Mouse (Mus musculus) cerebellum, adult (tissue): ENCODE results near the gene Adam10.

Source experiments
- ATAC-seq: cut with Nextera tagmentation; 2 replicates; pipeline ENCODE4 v1.9.2; 2017; ENCODE audit warnings: mild to moderate bottlenecking, moderate library complexity, mixed read lengths; ENCODE audit not compliant: insufficient number of reproducible peaks, low FRiP score, low TSS enrichment

Adam10 gene

DNA sequence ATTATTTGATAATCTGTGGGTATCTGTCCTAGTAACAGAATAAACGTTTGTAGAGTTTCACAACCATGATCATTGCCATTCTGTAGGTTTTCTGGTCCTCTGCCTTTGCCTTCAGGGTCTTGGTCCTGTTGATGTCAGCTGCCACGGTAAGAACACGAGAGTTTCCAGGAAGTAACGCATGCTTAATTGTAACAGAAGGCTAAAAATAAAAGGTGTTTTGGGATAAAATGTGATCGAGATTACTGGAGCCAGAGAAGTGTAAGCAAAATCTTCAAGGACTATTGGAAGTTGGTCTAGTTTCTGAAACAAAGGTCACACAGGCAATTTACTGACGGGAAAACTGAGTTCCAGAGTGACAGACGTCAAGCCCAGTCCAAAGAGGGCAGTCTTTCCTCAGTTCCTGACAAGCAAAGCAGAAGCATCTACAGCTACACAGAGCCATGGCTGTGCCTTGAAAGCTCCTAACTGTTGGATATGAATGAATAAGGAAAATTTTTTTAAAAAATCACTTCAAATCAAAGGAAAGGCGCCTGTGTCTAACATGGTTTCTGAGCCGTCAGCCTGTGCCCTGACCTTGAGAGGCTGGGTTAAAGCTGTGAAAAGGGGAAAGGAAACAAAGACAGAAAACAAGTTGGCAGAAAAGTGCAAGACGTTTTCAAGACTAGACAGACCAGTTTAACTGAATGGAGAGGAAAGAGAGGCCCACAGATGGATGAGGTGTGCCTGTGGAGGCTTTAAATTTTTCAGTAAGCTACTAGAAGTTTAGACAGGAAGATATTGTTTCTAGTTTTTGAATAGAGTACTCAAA lies 6.8 kb upstream of the Adam10 start:
- ATAC-seq = no peak

DNA sequence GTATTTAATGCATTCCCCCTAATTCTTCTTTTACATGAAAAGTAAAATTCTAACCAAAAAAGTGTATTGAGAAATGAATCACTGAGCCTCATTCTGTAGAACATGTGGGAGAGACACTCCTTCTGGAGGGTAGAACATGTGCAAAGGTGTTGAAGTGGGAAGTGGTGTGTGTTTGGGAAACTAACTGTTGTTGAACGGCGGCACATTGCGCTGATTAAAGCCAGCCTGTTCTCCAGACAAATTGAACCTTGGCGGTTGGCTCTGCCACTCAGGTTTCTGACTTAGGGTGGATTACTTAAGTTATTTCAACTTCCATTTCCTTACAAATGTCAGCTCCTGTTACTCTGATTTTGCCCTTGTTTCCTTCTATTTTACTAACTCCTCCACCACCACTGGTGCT lies 5.1 kb upstream of the Adam10 start:
- no peak for ATAC-seq

DNA sequence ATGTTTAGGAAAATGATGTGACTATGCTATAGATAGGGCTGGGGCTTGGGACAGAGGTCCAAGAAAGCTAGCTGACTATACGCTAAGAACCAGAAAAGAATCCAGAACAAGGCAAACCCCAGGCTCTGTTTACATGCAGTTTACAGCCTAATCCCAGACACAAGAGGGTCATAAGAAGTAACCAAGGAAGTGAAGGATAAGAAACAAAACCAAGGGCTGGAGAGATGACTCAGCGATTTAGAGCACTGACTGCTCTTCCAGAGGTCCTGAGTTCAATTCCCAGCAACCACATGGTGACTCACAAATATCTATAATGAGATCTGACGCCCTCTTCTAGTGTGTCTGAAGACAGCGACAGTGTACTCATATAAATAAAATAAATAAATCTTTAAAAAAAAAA lies 3.7 kb upstream of the Adam10 start:
- ATAC-seq = no peak

DNA sequence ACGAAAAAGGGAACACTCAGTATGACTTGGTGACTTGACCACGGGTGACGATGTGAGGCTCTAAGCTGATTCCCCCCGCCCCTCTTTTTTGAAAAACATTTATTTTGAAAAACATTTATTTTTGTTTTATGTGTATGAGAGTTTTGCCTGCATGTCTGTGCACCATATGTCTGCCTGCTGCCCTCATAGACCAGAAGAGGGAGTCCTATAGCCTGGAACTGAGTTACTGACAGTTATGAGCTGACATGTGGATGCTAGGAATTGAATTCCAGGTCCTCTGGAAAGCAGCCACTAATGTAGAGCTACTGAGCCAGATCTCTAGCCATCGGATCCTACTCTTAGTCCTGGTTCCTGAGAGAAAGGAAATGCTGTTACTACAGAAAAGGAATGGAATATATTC lies 2.8 kb upstream of the Adam10 start:
- ATAC-seq = no peak

DNA sequence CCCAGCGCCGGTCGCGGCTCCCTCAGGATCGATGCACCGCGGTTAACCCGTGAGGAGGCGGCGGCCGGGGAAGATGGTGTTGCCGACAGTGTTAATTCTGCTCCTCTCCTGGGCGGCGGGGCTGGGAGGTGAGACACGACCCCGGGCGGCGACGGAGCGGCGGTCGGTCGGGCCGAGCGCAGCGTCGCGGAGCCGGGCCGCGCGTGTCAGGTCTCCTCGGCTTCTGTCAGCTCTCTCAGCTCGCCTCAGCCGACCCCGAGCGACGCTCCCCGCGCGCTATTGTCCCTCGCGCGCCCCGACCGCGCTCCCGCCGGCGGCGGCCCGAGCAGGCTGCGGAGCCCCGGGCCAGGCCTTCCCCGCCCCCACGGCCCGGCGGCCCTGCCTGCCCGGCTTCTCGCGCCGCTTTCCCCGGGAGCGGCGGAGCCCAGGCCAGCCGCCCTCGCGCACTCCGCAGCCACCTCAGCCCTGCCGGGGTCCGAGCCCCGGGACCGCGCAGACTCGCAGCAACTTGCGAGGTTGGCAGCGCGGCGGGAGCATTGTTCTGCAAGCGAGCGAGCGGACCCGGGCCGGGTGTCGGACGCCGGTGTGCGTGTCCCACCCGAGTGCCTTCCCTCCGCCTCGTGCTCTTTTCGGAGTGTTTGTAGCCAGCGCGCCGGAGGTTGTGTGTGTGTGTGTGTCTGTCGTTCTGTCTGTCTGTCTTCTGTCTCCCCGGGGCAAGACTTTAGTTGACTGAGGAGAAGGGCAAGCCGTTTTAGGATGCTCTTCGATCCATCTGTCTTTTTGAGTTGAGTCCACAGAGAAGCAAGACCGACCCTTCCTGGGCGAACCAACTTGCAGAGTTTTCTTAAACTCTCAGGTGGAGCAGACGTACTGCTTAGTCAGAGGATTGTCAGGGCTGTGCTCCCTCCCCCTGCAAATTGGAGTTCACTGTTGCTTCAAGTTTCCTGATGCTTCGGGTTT lies 615 bp downstream of the Adam10 start:
- peak; percentile 43 for ATAC-seq

DNA sequence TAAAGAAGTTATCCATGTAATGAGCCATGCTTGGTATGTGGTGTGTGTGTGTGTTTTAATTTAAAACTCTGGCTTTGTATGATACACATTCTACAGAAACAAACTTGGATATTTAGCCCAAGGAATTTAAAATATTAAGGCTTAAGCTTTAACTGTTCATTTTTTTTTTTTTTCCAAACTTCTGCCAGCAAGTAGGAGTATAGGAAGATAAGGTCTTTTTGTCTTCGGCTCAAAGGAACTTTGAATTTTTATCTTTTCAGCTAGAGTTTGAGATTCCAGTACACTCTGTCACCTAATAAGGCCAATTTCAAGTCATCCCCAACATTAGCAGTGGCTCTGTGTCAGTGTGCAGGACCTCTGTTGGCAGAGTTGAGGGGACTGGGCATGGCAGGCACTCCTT lies 3.4 kb downstream of the Adam10 start:
- no peak for ATAC-seq

DNA sequence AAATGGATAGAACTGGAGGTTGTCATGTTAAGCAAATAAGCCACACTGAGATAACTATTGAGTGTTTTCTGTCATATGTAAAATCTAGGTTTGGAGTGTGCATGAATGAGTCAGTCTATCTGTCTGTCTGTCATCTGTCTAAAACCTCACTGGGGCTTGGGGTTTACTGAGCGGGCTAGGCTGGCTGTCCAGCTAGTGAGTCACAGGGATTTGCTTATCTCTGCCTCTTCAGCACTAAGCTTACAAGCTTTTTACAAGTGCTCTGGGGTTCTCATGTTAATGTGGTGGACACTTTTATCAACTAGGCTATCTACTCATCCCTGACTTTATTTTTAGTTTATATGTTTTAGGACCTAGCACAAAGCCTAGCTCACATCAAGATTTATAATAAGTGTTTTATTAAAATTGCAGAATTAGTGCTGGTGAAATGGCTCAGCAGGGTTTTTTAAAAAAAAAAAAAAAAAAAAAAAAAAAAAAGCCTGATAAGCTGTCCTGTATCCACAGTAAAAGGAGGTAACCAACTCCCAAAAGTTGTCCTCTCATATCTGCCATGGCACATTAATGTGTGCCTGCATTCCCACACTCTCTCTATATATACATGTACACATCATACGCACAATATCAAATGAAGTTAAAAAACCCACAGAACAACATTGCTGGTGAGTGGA lies 9.6 kb downstream of the Adam10 start:
- ATAC-seq = no peak

DNA sequence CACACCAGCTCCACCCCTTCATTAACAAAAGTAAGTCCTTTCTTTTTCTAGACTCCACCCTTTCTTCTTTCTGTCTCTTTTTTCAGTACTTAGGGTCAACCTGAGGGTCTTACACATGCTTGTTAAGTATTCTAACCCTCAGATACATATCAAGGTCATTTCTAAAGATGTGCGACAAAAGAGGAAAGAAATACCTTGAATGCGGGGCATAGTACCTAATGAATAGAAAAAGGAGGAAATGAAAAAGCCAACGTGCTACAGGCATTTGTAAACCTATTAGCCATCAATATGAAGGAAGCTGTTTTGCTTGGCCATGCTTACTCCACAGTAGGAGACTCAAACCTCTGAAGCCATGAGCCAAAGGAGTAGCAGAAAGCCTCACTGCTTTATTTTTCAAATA lies 11.1 kb downstream of the Adam10 start:
- ATAC-seq = no peak

DNA sequence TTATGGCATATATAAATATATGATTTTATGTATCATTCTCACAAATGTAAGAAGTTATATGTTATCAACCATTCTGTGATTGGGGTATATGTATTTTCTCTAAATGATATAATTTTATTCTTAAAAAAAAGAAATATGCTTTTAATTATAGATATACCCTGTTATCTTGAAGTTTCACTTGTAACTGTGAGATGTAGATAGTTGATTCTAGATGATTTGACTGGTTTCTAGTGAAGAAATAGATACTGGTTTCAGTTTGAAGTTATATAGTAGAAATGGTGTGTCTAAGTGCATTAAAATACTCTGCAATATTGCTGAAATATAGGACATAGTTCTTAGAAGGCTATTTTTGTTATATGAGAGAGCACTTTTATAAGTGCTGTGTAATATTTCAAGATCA lies 11.8 kb downstream of the Adam10 start:
- no peak for ATAC-seq

DNA sequence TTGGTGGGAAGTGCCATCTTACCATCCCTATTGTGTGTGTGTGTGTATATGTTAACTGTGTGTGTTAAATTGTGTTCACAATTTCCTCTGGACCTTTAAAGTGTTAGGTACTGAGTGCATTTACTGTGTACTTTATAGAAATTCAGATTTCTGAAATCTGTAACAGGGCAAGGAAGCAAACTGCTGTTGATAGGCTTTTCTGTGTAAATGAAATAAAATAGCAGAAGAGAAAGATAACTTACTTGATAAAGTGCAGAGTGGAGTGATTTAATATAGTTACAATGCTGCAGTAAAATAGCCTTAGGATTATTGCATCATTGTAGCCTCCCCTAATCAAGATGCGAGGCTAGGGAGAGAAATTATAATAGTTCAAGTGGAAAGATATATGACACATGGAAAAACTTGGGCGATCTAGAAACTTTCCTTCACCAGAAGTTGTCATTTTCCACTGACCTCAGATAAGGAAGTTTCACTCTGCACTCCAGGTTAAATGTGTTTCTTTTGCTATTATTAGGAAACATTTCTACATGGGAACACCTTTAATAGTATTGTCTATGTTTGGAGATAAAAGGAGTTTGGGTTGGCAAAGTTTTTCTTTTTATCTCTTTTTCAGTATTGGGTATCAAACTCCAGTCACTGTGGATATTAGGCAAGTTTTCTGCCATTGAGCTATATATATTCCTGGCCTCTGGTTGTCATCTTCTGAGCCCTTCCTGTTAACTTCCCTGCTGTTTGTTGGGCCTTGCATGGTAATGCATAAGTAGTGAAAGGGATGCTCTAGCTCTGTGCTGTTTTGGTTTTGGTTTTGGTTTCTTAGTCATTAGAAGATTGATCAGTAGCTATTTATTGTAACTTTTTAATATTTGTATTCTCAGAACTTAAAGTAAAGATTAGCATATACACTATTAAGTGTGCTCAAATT lies 13.2 kb downstream of the Adam10 start:
- ATAC-seq = no peak

DNA sequence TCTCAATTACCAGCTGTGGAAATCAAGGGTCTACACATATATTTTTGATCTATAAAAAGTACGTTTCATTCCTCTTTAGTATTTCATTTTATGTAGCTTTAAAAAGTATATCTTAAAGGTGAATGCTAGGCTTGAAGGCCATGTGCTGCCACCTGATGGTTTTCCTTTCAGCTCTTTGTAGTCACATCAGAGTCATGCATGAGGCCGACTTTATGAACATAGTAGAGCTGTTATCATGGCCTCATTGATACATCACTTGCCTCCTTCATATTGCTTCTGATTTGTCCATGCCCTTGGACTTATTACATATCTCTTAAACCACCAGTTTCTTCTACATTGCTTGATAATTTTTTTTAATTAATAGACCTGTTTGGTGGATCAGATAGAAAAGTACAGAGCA lies 16.9 kb downstream of the Adam10 start:
- no peak for ATAC-seq

DNA sequence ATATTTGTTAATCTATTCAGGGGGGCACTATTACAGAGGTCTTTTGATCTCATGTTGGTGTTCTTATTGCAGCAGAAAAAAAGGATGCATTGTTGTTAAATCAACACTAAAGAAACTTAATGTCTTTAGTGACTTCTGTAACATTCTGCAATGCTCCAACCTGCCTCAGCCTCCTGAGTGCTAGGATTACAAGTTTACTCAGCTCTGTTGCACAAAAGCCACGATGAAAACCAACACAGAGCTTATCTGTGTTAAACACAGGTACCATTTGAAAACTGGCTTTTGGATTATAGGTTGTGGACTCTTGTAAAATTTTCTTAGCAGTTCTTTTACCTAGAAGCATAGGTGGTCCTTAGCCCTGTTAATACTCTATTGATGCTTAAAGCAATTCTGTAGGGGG lies 19.3 kb downstream of the Adam10 start:
- no peak for ATAC-seq

DNA sequence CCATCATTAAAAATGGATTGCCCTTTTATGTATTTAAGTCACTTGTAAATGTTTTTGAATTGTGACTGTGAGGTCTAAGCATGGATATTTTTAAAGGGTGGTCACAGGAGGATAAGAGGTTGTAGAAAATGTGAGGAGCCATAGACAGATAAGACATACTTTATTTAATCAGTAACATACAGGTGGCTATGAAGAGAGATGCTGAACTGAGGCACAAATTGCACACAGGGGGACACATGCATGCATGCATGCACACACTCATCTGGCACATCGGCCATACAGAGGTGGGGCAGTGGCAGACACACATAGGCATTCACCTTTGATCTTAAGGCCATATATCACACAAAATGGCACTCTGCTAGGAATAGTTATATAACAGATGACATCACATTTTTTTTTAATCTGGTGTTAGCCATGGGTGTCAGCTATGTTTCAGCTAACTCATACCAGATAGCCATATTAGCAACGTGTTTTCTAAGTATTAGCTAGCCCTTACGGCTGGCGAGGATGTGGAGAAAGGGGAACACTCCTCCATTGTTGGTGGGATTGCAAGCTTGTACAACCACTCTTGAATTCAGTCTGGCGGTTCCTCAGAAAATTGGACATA lies 24.9 kb downstream of the Adam10 start:
- ATAC-seq = no peak

DNA sequence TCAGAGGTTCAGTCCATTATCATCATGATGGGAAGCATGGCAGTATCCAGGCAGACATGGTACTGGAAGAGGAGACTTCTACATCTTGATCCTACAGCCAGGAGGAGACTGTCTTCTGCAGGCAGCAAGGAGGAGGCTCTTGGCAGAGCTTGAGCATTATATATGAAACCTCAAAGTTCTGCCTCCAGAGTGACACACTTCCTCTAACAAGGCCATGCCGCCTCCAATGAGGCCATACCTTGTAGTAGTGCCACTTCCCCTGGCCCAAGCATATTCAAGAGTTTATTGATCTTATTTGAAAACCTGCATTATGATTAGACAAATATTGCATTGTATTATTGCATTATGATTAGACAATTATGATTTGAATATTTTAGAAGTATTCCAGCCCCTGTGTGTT lies 27.6 kb downstream of the Adam10 start:
- no peak for ATAC-seq

DNA sequence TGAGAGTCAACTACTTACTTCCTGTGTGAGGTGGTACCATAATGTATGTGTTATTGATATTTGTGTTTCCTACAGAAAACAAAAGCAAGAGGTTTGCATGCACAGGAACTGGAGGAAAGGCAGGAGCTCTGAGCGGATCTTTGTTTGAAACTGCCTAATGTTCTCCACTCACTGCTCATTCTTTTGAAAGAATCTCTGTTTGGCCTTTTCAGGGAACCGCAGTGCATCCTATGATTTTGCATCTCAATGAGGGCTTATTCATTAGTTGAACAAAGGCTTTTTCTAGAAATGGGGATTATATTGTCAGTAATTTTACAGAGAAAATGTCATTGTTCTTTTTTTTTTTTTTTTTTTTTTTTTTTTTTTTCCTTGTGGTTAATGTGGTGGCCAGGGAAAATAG lies 50.7 kb downstream of the Adam10 start:
- no peak for ATAC-seq

DNA sequence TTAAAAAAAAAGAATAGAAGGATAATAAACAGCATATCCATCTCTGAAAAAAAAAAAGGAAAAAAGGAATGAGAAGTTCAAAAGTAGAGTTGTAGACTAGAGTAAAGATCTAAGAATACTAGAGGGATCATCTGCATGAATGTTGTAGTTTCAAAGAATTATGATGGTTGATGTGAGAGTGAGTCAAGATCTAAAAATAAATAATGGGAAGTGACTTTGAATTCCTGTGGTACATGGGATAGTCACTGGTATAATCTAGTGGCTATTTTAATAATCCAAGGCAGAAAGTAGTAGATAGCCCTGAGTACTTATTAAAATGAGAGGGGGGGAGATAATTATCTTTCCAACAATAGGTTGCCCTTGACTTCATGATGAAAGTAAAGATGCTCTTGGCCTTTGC lies 52.3 kb downstream of the Adam10 start:
- ATAC-seq = no peak

DNA sequence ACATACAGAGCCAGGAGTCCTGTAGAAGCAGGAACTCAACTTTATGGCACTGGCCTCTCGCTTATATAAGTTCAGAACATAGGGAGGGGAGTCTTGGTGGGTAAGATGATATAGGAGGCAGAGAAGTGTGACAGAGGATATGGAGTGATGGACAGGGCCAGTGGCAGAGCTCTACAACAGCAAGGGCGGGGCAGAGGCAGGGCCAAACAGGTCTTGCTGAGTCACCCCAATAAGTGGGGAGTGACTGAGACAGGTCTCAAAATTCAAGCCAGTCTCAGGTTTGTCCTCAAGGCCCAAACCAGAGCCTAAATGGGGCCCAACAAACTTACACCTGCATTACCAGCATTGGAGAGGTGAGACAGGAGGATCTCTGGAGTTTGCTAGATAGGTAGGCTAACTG lies 54.4 kb downstream of the Adam10 start:
- no peak for ATAC-seq

DNA sequence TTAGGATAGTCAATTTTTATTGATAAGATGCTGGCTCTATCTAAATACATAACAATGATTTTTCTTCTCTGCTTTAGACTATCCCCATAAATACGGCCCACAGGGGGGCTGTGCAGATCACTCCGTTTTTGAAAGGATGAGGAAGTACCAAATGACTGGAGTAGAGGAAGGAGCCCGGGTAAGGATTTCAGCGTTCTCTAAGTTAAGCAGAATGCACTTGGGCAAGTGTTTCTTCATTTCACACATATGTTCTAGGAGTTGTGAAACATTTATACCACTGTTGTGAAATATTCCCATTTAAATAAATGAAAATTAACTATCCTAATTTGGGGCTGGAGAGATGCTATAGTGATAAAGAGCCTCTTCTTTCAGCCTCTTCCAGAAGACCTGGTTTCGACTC lies 61.2 kb downstream of the Adam10 start:
- no peak for ATAC-seq

DNA sequence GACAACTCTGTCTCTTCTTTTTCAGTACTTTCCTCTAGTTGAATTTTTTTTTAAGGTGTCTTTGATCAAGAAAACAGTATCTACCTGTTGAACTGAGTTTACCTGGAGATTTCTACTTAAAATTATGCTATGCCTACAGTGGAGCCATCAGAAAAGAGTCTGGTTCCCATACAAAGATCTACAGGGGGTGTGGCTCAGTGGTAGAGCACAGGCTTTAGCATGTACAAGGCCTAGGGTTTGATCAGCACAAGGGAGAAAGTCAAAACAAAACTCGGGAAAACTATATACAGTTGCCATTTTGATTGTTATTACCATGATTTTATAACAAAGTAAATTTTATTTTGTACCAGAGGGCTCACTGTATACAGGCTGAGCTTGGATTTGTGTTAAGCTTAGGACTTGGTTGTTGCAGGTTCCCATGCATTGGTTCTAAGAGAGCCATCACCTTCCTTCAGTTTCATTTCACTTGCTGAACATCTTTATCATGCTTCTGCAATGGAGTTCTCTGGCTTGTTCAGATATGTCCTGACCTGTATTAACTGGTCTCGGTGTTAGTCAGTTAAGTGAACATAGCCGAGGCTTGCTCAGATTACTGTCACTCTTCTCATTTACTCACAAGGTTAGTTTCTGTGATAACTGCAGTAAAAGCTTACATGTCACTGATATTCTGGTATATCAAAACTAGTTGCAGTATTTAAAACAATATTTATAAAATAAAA lies 72.9 kb downstream of the Adam10 start:
- no peak for ATAC-seq
